Mouse (Mus musculus) stomach, postnatal 0 days (tissue): ENCODE measurements around the gene Rin2.

Experiments used
- CTCF ChIP-seq: IDR thresholded peaks from 2 replicates; pipeline ENCODE4 v1.5.1; 2016; ENCODE audit warnings: antibody characterized with exemption, low read depth, mild to moderate bottlenecking, moderate library complexity
- EP300 ChIP-seq: optimal IDR thresholded peaks from 2 replicates; pipeline ENCODE3; 2016; ENCODE audit warnings: antibody characterized with exemption

- TF ChIP-seq EP300 (no peak), CTCF (no peak)
These were observed 147.2 kb downstream of the Rin2 start for GRCm38 (mm10) chr2:145822013-145822782.
